ENCODE assay signal across 7 mouse cellular contexts in genomic region chr13:93718948-93719347, GRCm38 (mm10). TPM values are rescaled to one million over a fixed set of nuclear protein-coding genes. Genes with fewer than 3 reads are reported as not detected.
DNase-seq lines count a peak whose midpoint lies in the region; TF ChIP-seq lines count a peak whose summit lies in the region.

No protein-coding gene starts in this region.

- no peak overlapping the region for H3K27ac ChIP-seq in cerebellum, adult 2 months (ENCODE audit: insufficient read depth, low read length)
- H3K27ac ChIP-seq in layer of hippocampus, adult 2 months, result peak overlapping the region; percentile 70
- H3K27ac ChIP-seq in small intestine, adult 2 months (ENCODE audit: insufficient read depth, low read depth, low read length), result no peak overlapping the region

- no peak for TF ChIP-seq POLR2A in cerebellum, adult 2 months (IDR thresholded peaks at IDR 0.05; ENCODE audit: borderline replicate concordance, insufficient read depth, low read length)
- no peak for TF ChIP-seq POLR2A in small intestine, adult 2 months (IDR thresholded peaks at IDR 0.05; ENCODE audit: low read depth, low read length)

- no peak overlapping the region for H3K4me3 ChIP-seq in C2C12 (ENCODE audit: insufficient read depth, poor library complexity, severe bottlenecking)
- H3K4me3 ChIP-seq in cerebellum, adult 2 months (replicated peaks; ENCODE audit: insufficient read depth, low read depth, low read length), result no peak overlapping the region
- no peak overlapping the region for H3K4me3 ChIP-seq in layer of hippocampus, adult 2 months
- H3K4me3 ChIP-seq in small intestine, adult 2 months (ENCODE audit: low read depth, low read length), result no peak overlapping the region

- peaks cover 1% of the 10 kb centered on the region; the same call in 1 of the 2 replicates for H3K4me1 ChIP-seq in cerebellum, adult 2 months (ENCODE audit: control insufficient read depth, insufficient read depth, low read length)
- peaks cover 2% of the 10 kb centered on the region; the same call in 1 of the 2 replicates for H3K4me1 ChIP-seq in small intestine, adult 2 months (ENCODE audit: control insufficient read depth, insufficient read depth, insufficient read length, low read length)

- H3K79me3 ChIP-seq in C2C12 (ENCODE audit: low read depth), result no peaks in the 10 kb centered on the region

- H3K79me2 ChIP-seq in C2C12 (ENCODE audit: control insufficient read depth, insufficient read depth), result no peaks in the 10 kb centered on the region

- peak; percentile 6 for TF ChIP-seq CTCF in C2C12 (IDR thresholded peaks at IDR 0.05; ENCODE audit: control insufficient read depth, insufficient read depth, insufficient read length)
- peak; percentile 69; the same call in 1 of the 2 replicates for TF ChIP-seq CTCF in cerebellum, adult 2 months (IDR thresholded peaks at IDR 0.05; ENCODE audit: borderline replicate concordance, insufficient read depth, low read depth, low read length)
- peak; percentile 96 for TF ChIP-seq CTCF in layer of hippocampus, adult 2 months (conservative IDR thresholded peaks at IDR 0.05)
- peak; percentile 77; the same call in 1 of the 2 replicates for TF ChIP-seq CTCF in small intestine, adult 2 months (IDR thresholded peaks at IDR 0.05; ENCODE audit: extremely low read depth, insufficient read length, insufficient replicate concordance, low read depth, low read length)

- WGBS in cerebellum, adult 2 months, result 3% methylated on average over 7 of the region's 7 CpGs
- 3% methylated on average over 7 of the region's 7 CpGs for WGBS in small intestine, adult 2 months

- no peaks in the 10 kb centered on the region for H3K36me3 ChIP-seq in C2C12 (ENCODE audit: control insufficient read depth, insufficient read depth)
- no peaks in the 10 kb centered on the region for H3K36me3 ChIP-seq in small intestine, adult 2 months (ENCODE audit: control insufficient read depth, insufficient read depth, low read length)

- peaks cover 11% of the 10 kb centered on the region for H3K27me3 ChIP-seq in C2C12 (ENCODE audit: control insufficient read depth, insufficient read depth, insufficient read length)
- no peaks in the 10 kb centered on the region for H3K27me3 ChIP-seq in cerebellum, adult 2 months (ENCODE audit: control insufficient read depth, insufficient read depth, low read length)
- no peaks in the 10 kb centered on the region for H3K27me3 ChIP-seq in small intestine, adult 2 months (ENCODE audit: control insufficient read depth, insufficient read depth, low read length)

- peak; percentile 52 for DNase-seq in ES-CJ7 (ENCODE audit: low read depth, low spot score)
- peak; percentile 49 to 65 for DNase-seq in cerebellum, adult 2 months
- peak; percentile 78 for DNase-seq in gastrocnemius, postnatal 10 days
- peak; percentile 57 to 83 for DNase-seq in layer of hippocampus, adult 2 months (ENCODE audit: low spot score in 2 of 2)
- DNase-seq in lung, postnatal 14 days, result peak; percentile 71

- H3ac ChIP-seq in C2C12 (ENCODE audit: control insufficient read depth, insufficient read length, low read depth), result no peak overlapping the region

TF ChIP-seq in C2C12, 6 proteins besides CTCF, POLR2A, EP300 and RAD21:
- TF ChIP-seq FOSL1 (IDR thresholded peaks at IDR 0.05; ENCODE audit: insufficient read depth, low read length, poor library complexity, severe bottlenecking) (no peak), MYOD1 (IDR thresholded peaks at IDR 0.05; ENCODE audit: control insufficient read depth, insufficient read length, low read depth) (no peak), MAX (IDR thresholded peaks at IDR 0.05) (no peak), MYOG (IDR thresholded peaks at IDR 0.05; ENCODE audit: control insufficient read depth, extremely low read depth, insufficient read length) (no peak), CEBPB (IDR thresholded peaks at IDR 0.05; ENCODE audit: low read depth) (no peak), USF1 (IDR thresholded peaks at IDR 0.05; ENCODE audit: low read depth) (no peak)

RNA-seq across cellular contexts. Expression of gene Dmgdh, which starts 44.7 kb away (rescaled TPM):
- polyA plus RNA-seq in C2C12 (2012; fragmentation: generic; extraction: Trizol), result not detected
- 0.11 TPM in 2 replicates for polyA plus RNA-seq in cerebellum, adult 2 months (2012; rRNA removed)
- not detected for total RNA-seq in gastrocnemius, postnatal 10 days (2021)
- under 1 TPM; 0.12 to 0.28 TPM for total RNA-seq in layer of hippocampus, adult 2 months (2021)
- polyA plus RNA-seq in small intestine, adult 2 months (2012; rRNA removed), result 0.04 TPM in 1 of 2 replicates, not detected in the other

RNA-seq across cellular contexts. Expression of gene Bhmt2, which starts 44.8 kb away (rescaled TPM):
- polyA plus RNA-seq in C2C12 (2012; fragmentation: generic; extraction: Trizol), result not detected
- 0.22 and 0.39 TPM in 2 replicates for polyA plus RNA-seq in cerebellum, adult 2 months (2012; rRNA removed)
- total RNA-seq in gastrocnemius, postnatal 10 days (2021), result under 1 TPM in 1 of 2 experiments, not detected in 1; 0.20 TPM
- under 1 TPM; 0.37 to 0.49 TPM for total RNA-seq in layer of hippocampus, adult 2 months (2021)
- 0.19 TPM in 1 of 2 replicates, not detected in the other for polyA plus RNA-seq in small intestine, adult 2 months (2012; rRNA removed)

RNA-seq across cellular contexts. Expression of gene Arsb, which starts 52.5 kb away (rescaled TPM):
- 9.2 TPM for polyA plus RNA-seq in C2C12 (2012; fragmentation: generic; extraction: Trizol)
- polyA plus RNA-seq in cerebellum, adult 2 months (2012; rRNA removed), result 49.7 and 53.6 TPM in 2 replicates
- total RNA-seq in gastrocnemius, postnatal 10 days (2021), result 10 to 100 TPM; 10.6 to 22.1 TPM
- 10 to 100 TPM; 87.0 to 95.3 TPM for total RNA-seq in layer of hippocampus, adult 2 months (2021)
- polyA plus RNA-seq in small intestine, adult 2 months (2012; rRNA removed), result 6.3 and 6.7 TPM in 2 replicates

Comparison
In these comparisons a context has a peak if more than half of its experiments do, and no peak if none do; other contexts are left out.
1. CTCF ChIP-seq: peak in every context shown above with its lines; median percentile 96 in layer of hippocampus, adult 2 months; 77 in small intestine, adult 2 months; 69 in cerebellum, adult 2 months; 6 in C2C12.